Mouse (Mus musculus): ENCODE results near the gene Irf9.
A peak's percentile ranks its signal among the peaks of the same experiment; 100 is the strongest.

The Irf9 gene

GRCm38 (mm10) chr14:55603271-55603632 lies at the start of gene Irf9:
TSS of gene Irf9 (plus strand) at chr14:55603571.
- no peak for ATAC-seq (ENCODE audit: insufficient number of reproducible peaks, low FRiP score, low TSS enrichment)

GRCm38 (mm10) chr14:55554635-55555034 lies 48.7 kb upstream of the Irf9 start:
- no peak for ATAC-seq (ENCODE audit: insufficient number of reproducible peaks, low FRiP score, low TSS enrichment)

GRCm38 (mm10) chr14:55555788-55556187 lies 47.6 kb upstream of the Irf9 start:
- ATAC-seq (ENCODE audit: insufficient number of reproducible peaks, low FRiP score, low TSS enrichment): no peak

GRCm38 (mm10) chr14:55557003-55557402 lies 46.4 kb upstream of the Irf9 start:
- ATAC-seq (ENCODE audit: insufficient number of reproducible peaks, low FRiP score, low TSS enrichment): no peak

GRCm38 (mm10) chr14:55557587-55557986 lies 45.8 kb upstream of the Irf9 start:
- no peak for ATAC-seq (ENCODE audit: insufficient number of reproducible peaks, low FRiP score, low TSS enrichment)

- ATAC-seq (ENCODE audit: insufficient number of reproducible peaks, low FRiP score, low TSS enrichment): no peak
Observed at GRCm38 (mm10) chr14:55558740-55559448, 44.5 kb upstream of the Irf9 start.

GRCm38 (mm10) chr14:55559799-55560201 lies 43.6 kb upstream of the Irf9 start, which contains the start of gene Dcaf11:
TSS of gene Dcaf11 (plus strand) at chr14:55560006.
- peak; percentile 77 for ATAC-seq (ENCODE audit: insufficient number of reproducible peaks, low FRiP score, low TSS enrichment)

GRCm38 (mm10) chr14:55560202-55561073 lies 42.9 kb upstream of the Irf9 start, which contains the start of gene A730061H03Rik:
TSS of gene A730061H03Rik (minus strand) at chr14:55560406.
- ATAC-seq (ENCODE audit: insufficient number of reproducible peaks, low FRiP score, low TSS enrichment): peak; percentile 90

GRCm38 (mm10) chr14:55561860-55562259 lies 41.5 kb upstream of the Irf9 start:
- ATAC-seq (ENCODE audit: insufficient number of reproducible peaks, low FRiP score, low TSS enrichment): no peak

GRCm38 (mm10) chr14:55563249-55563648 lies 40.1 kb upstream of the Irf9 start:
- ATAC-seq (ENCODE audit: insufficient number of reproducible peaks, low FRiP score, low TSS enrichment): no peak

GRCm38 (mm10) chr14:55565748-55566147 lies 37.6 kb upstream of the Irf9 start:
- ATAC-seq (ENCODE audit: insufficient number of reproducible peaks, low FRiP score, low TSS enrichment): no peak

- no peak for ATAC-seq (ENCODE audit: insufficient number of reproducible peaks, low FRiP score, low TSS enrichment)
Observed at GRCm38 (mm10) chr14:55567496-55567895, 35.9 kb upstream of the Irf9 start.

- no peak for ATAC-seq (ENCODE audit: insufficient number of reproducible peaks, low FRiP score, low TSS enrichment)
Observed at GRCm38 (mm10) chr14:55570588-55570987, 32.8 kb upstream of the Irf9 start.

GRCm38 (mm10) chr14:55571760-55572159 lies 31.6 kb upstream of the Irf9 start:
- ATAC-seq (ENCODE audit: insufficient number of reproducible peaks, low FRiP score, low TSS enrichment): no peak

GRCm38 (mm10) chr14:55575302-55575701 lies 28.1 kb upstream of the Irf9 start, which contains the start of gene Fitm1:
TSS of gene Fitm1 (plus strand) at chr14:55575617.
- ATAC-seq (ENCODE audit: insufficient number of reproducible peaks, low FRiP score, low TSS enrichment): no peak

GRCm38 (mm10) chr14:55575711-55576110 lies 27.7 kb upstream of the Irf9 start:
- ATAC-seq (ENCODE audit: insufficient number of reproducible peaks, low FRiP score, low TSS enrichment): no peak

- ATAC-seq (ENCODE audit: insufficient number of reproducible peaks, low FRiP score, low TSS enrichment): no peak
Observed at GRCm38 (mm10) chr14:55576376-55576775, 27.0 kb upstream of the Irf9 start.

- peak; percentile 34; the same call in 1 of the 2 replicates for ATAC-seq (ENCODE audit: insufficient number of reproducible peaks, low FRiP score, low TSS enrichment)
Observed at GRCm38 (mm10) chr14:55577871-55578667, 25.3 kb upstream of the Irf9 start, which contains the start of gene Psme1. TSS of gene Psme1 (plus strand) at chr14:55578123.

- no peak; the same call in 1 of the 2 replicates for ATAC-seq (ENCODE audit: insufficient number of reproducible peaks, low FRiP score, low TSS enrichment)
Observed at GRCm38 (mm10) chr14:55578668-55579269, 24.6 kb upstream of the Irf9 start.
